Mouse (Mus musculus): ENCODE measurements at regions not wholly inside any gene's neighbourhood (a gene's known extent, or its start where the extent isn't known, plus 50 kb on each side); places are given as distances from the start of the nearest gene placed in this dataset.

GRCm38 (mm10) chr2:56083226-56083625 lies 647.5 kb downstream of the Kcnj3 start:
- peak; percentile 70 for DNase-seq (ENCODE audit: low read depth, low spot score)

GRCm38 (mm10) chr2:56109531-56109930 lies 673.8 kb downstream of the Kcnj3 start:
- DNase-seq (ENCODE audit: low read depth, low spot score): peak; percentile 8

GRCm38 (mm10) chr2:56109975-56110374 lies 674.2 kb downstream of the Kcnj3 start:
- DNase-seq (ENCODE audit: low read depth, low spot score): no peak

GRCm38 (mm10) chr2:56114469-56114868 lies 678.7 kb downstream of the Kcnj3 start:
- peak; percentile 46 for DNase-seq (ENCODE audit: low read depth, low spot score)

- DNase-seq (ENCODE audit: low read depth, low spot score): peak; percentile 44
Measured at GRCm38 (mm10) chr2:56119368-56119767, 683.6 kb downstream of the Kcnj3 start.

GRCm38 (mm10) chr2:56147107-56147615 lies 711.4 kb downstream of the Kcnj3 start:
- no peak for DNase-seq (ENCODE audit: low read depth, low spot score)

- no peak for DNase-seq (ENCODE audit: low read depth, low spot score)
Measured at GRCm38 (mm10) chr2:56196449-56196848, 760.7 kb downstream of the Kcnj3 start.

- DNase-seq (ENCODE audit: low read depth, low spot score): no peak
Measured at GRCm38 (mm10) chr2:56227476-56227875, 791.7 kb downstream of the Kcnj3 start.

- DNase-seq (ENCODE audit: low read depth, low spot score): no peak
Measured at GRCm38 (mm10) chr2:56233042-56233441, 797.3 kb downstream of the Kcnj3 start.

- no peak for DNase-seq (ENCODE audit: low read depth, low spot score)
Measured at GRCm38 (mm10) chr2:56257044-56257954, 821.5 kb downstream of the Kcnj3 start.

GRCm38 (mm10) chr2:56304920-56305319 lies 818.9 kb downstream of the Nr4a2 start:
- no peak for DNase-seq (ENCODE audit: low read depth, low spot score)

- no peak for DNase-seq (ENCODE audit: low read depth, low spot score)
Measured at GRCm38 (mm10) chr2:56321692-56322091, 802.1 kb downstream of the Nr4a2 start.

GRCm38 (mm10) chr2:56322508-56322907 lies 801.3 kb downstream of the Nr4a2 start:
- no peak for DNase-seq (ENCODE audit: low read depth, low spot score)

GRCm38 (mm10) chr2:56335974-56336373 lies 787.8 kb downstream of the Nr4a2 start:
- no peak for DNase-seq (ENCODE audit: low read depth, low spot score)

GRCm38 (mm10) chr2:56364065-56364464 lies 759.7 kb downstream of the Nr4a2 start:
- no peak for DNase-seq (ENCODE audit: low read depth, low spot score)
